Mouse (Mus musculus) left cerebral cortex, adult 11 months (tissue): ENCODE data around the gene Slc39a3.

Experiments
- DNase-seq: peaks from one replicate; pipeline ENCODE4 v3.0.0; 2022; ENCODE audit warnings: low spot score

The Slc39a3 gene

DNA sequence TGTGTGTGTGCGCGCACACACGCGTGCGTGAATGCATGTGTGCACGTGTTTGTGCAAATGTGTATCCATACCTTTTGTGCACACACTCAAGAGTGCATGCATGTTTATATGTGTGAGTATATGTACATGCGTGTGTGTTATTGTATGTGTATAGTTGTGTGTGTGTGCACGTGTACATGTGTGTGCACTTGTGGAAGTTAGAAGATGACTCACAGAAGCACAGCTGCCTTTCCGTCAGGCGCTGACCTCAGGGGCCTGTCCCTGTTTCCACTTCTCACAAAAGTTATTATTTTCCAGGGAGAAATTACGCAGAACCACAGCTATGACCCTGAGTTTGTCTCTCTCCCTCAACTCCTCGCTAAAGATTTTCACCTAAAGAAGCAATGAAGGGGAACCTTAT is 53.0 kb downstream of the Slc39a3 start:
- no peak for DNase-seq

- no peak for DNase-seq
These were observed 54.8 kb downstream of the Slc39a3 start for GRCm38 (mm10) chr10:80982381-80982780.

- DNase-seq = no peak
These were observed 55.6 kb downstream of the Slc39a3 start for GRCm38 (mm10) chr10:80981564-80982112.
